In the genomic region with DNA sequence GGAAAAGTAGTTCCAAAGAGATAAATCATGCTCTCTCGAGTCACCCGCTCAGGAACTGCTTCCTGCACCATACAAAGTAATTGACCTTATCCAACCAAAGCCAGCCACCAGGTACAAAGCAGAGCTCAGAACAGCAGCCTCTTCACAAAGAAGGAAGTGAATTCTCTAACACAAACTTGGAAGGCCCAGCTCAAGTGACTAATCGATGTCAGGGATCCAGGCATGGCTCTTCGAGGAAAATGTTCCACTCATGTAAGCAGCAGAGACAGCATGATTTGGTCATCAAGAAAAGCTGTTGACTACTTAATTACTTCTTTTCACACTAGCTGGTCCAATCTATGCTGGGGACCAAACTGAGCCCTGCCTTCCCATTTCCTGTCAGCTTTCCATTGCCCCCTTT, we compare ENCODE assay signal across 11 mouse cellular contexts.
A peak's percentile ranks its signal among the peaks of the same experiment; 100 is the strongest.
DNase-seq lines count a peak whose midpoint lies in the region; ATAC-seq and TF ChIP-seq lines count a peak whose summit lies in the region.
"Had no signal": no experiment of that assay in that cellular context is flagged by ENCODE, and none has a peak within 500 bp of the region (broad histone marks: within the 10 kb centered on the region; RNA-seq: fewer than 3 reads in every experiment).

No protein-coding gene starts in this region.

- no peak for TF ChIP-seq CTCF in stomach, postnatal 0 days (IDR thresholded peaks at IDR 0.05; ENCODE audit: low read depth)
- TF ChIP-seq CTCF in hindbrain, postnatal 0 days (IDR thresholded peaks at IDR 0.05; ENCODE audit: low read depth) = no peak

- H3K4me3 ChIP-seq in heart, embryonic 12.5 days = no peak overlapping the region
- H3K4me3 ChIP-seq in lung, embryonic 16.5 days (ENCODE audit: low read length) = no peak overlapping the region
- H3K4me3 ChIP-seq in limb, embryonic 10.5 days = no peak overlapping the region
- no peak overlapping the region for H3K4me3 ChIP-seq in stomach, postnatal 0 days (ENCODE audit: low read depth, low read length)
- no peak overlapping the region for H3K4me3 ChIP-seq in hindbrain, postnatal 0 days (ENCODE audit: low read length)
- H3K4me3 ChIP-seq: forebrain, embryonic 15.5 days had no signal

- H3K36me3 ChIP-seq in heart, embryonic 12.5 days = no peaks in the 10 kb centered on the region; the same call in 1 of the 2 replicates
- H3K36me3 ChIP-seq in lung, embryonic 16.5 days (ENCODE audit: control insufficient read depth, insufficient read depth, low read length) = 0 out of 2 replicates have a peak, but pooled peaks cover 2% of the 10 kb centered on the region
- H3K36me3 ChIP-seq in limb, embryonic 10.5 days = no peaks in the 10 kb centered on the region
- no peaks in the 10 kb centered on the region for H3K36me3 ChIP-seq in stomach, postnatal 0 days (ENCODE audit: control insufficient read depth, insufficient read depth, low read length)
- no peaks in the 10 kb centered on the region for H3K36me3 ChIP-seq in hindbrain, postnatal 0 days (ENCODE audit: insufficient read depth, low read length)
- H3K36me3 ChIP-seq: forebrain, embryonic 15.5 days had no signal

- intact Hi-C loops in heart, postnatal 36 days (cut with DNase I) = no loop called here

- WGBS in heart, embryonic 12.5 days = 37% methylated on average over 4 of the region's 4 CpGs
- 49% methylated on average over 4 of the region's 4 CpGs for WGBS in lung, embryonic 16.5 days
- 68% methylated on average over 4 of the region's 4 CpGs for WGBS in limb, embryonic 10.5 days
- WGBS in stomach, postnatal 0 days = 37% methylated on average over 4 of the region's 4 CpGs
- WGBS in hindbrain, postnatal 0 days = 66% methylated on average over 4 of the region's 4 CpGs

- no peaks in the 10 kb centered on the region for H3K27me3 ChIP-seq in heart, embryonic 12.5 days (replicated peaks)
- no peaks in the 10 kb centered on the region for H3K27me3 ChIP-seq in lung, embryonic 16.5 days (ENCODE audit: control insufficient read depth, insufficient read depth, low read depth, low read length)
- no peaks in the 10 kb centered on the region for H3K27me3 ChIP-seq in limb, embryonic 10.5 days (ENCODE audit: low read depth, poor library complexity, severe bottlenecking)
- H3K27me3 ChIP-seq in stomach, postnatal 0 days (ENCODE audit: control insufficient read depth, insufficient read depth, low read length) = no peaks in the 10 kb centered on the region
- H3K27me3 ChIP-seq in hindbrain, postnatal 0 days (ENCODE audit: insufficient read depth, low read length) = no peaks in the 10 kb centered on the region
- H3K27me3 ChIP-seq: forebrain, embryonic 15.5 days had no signal

- peak overlapping the region; percentile 52 for H3K4me2 ChIP-seq in heart, embryonic 12.5 days
- no peak overlapping the region for H3K4me2 ChIP-seq in lung, embryonic 16.5 days (ENCODE audit: low read depth, low read length)
- H3K4me2 ChIP-seq in stomach, postnatal 0 days (replicated peaks; ENCODE audit: low read depth) = no peak overlapping the region
- H3K4me2 ChIP-seq in hindbrain, postnatal 0 days (ENCODE audit: low read depth, low read length) = no peak overlapping the region
- H3K4me2 ChIP-seq: forebrain, embryonic 15.5 days had no signal

- no peaks in the 10 kb centered on the region for H3K9me3 ChIP-seq in heart, embryonic 12.5 days (replicated peaks)
- H3K9me3 ChIP-seq in lung, embryonic 16.5 days (ENCODE audit: control insufficient read depth, low read length) = no peaks in the 10 kb centered on the region
- H3K9me3 ChIP-seq in limb, embryonic 10.5 days (replicated peaks) = no peaks in the 10 kb centered on the region
- no peaks in the 10 kb centered on the region for H3K9me3 ChIP-seq in stomach, postnatal 0 days (ENCODE audit: control insufficient read depth, low read length)
- H3K9me3 ChIP-seq in hindbrain, postnatal 0 days (ENCODE audit: low read length) = no peaks in the 10 kb centered on the region
- H3K9me3 ChIP-seq: forebrain, embryonic 15.5 days had no signal

- H3K27ac ChIP-seq in heart, embryonic 12.5 days (ENCODE audit: poor library complexity, severe bottlenecking) = peak overlapping the region; percentile 98
- peak overlapping the region; percentile 62 for H3K27ac ChIP-seq in lung, embryonic 16.5 days (ENCODE audit: low read length)
- peak overlapping the region; percentile 19; the same call in 1 of the 2 replicates for H3K27ac ChIP-seq in limb, embryonic 10.5 days
- H3K27ac ChIP-seq in stomach, postnatal 0 days (replicated peaks) = 0 out of 2 replicates have a peak overlapping the region, but pooled peaks have one; percentile 53
- no peak overlapping the region for H3K27ac ChIP-seq in hindbrain, postnatal 0 days
- H3K27ac ChIP-seq: forebrain, embryonic 15.5 days had no signal

- TF ChIP-seq EP300 in stomach, postnatal 0 days (optimal IDR thresholded peaks at IDR 0.05) = no peak

- DNase-seq in heart, postnatal 36 days = no peak
- DNase-seq in lung, postnatal 25 days (ENCODE audit: low spot score) = no peak
- no peak for DNase-seq in limb, embryonic 10.5 days (ENCODE audit: low spot score)
- DNase-seq in stomach, postnatal 0 days (ENCODE audit: low spot score) = no peak
- DNase-seq in hindbrain, postnatal 0 days (ENCODE audit: low spot score) = no peak
- no peak for DNase-seq in frontal cortex, postnatal 25 days (ENCODE audit: low spot score in 2 of 2)
- DNase-seq: layer of hippocampus, postnatal 36 days had no signal

- H3K4me1 ChIP-seq in heart, embryonic 12.5 days (replicated peaks) = peaks cover 77% of the 10 kb centered on the region
- peaks cover 36% of the 10 kb centered on the region for H3K4me1 ChIP-seq in lung, embryonic 16.5 days (replicated peaks; ENCODE audit: control insufficient read depth, insufficient read depth, low read length)
- peaks cover 28% of the 10 kb centered on the region for H3K4me1 ChIP-seq in limb, embryonic 10.5 days
- H3K4me1 ChIP-seq in stomach, postnatal 0 days (replicated peaks; ENCODE audit: control insufficient read depth, insufficient read depth) = peaks cover 8% of the 10 kb centered on the region
- 0 out of 2 replicates have a peak, but pooled peaks cover 13% of the 10 kb centered on the region for H3K4me1 ChIP-seq in hindbrain, postnatal 0 days (ENCODE audit: insufficient read depth, low read length)

- no peak for ATAC-seq in heart, embryonic 12.5 days (ENCODE audit: insufficient number of reproducible peaks, low FRiP score)
- no peak for ATAC-seq in lung, embryonic 16.5 days (ENCODE audit: low read depth)
- peak; percentile 46 for ATAC-seq in stomach, postnatal 0 days (ENCODE audit: low FRiP score, low TSS enrichment)
- no peak for ATAC-seq in hindbrain, postnatal 0 days
- ATAC-seq: CD4-positive, CD25-positive, alpha-beta regulatory T cell, adult 4 months; forebrain, embryonic 15.5 days had no signal

- H3K9ac ChIP-seq in heart, embryonic 12.5 days = peak overlapping the region; percentile 44; the same call in 1 of the 2 replicates
- H3K9ac ChIP-seq in lung, embryonic 16.5 days (ENCODE audit: low read length) = no peak overlapping the region
- no peak overlapping the region for H3K9ac ChIP-seq in stomach, postnatal 0 days (ENCODE audit: low read length)
- no peak overlapping the region for H3K9ac ChIP-seq in hindbrain, postnatal 0 days (replicated peaks; ENCODE audit: low read length)
- H3K9ac ChIP-seq: forebrain, embryonic 15.5 days had no signal
